Mouse (Mus musculus) cortical plate, adult 2 months (tissue): ENCODE measurements around the gene Fbxw4.

Experiments
- CTCF ChIP-seq: fragments of 200-500 bp; IDR thresholded peaks from 2 replicates; pipeline ENCODE4 v1.5.1; 2011; ENCODE audit warnings: mild to moderate bottlenecking, control low read depth, low read length; ENCODE audit not compliant: insufficient read depth; ENCODE audit errors: extremely low read depth
- POLR2A ChIP-seq: fragments of 200-500 bp; IDR thresholded peaks from 2 replicates; pipeline ENCODE4 v1.6.1; 2011; ENCODE audit warnings: mild to moderate bottlenecking, low read length, control low read depth; ENCODE audit not compliant: insufficient read depth; ENCODE audit errors: extremely low read depth

GRCm38 (mm10) chr19:45535214-45535735 is 124.8 kb downstream of the Fbxw4 start:
- no peak for TF ChIP-seq CTCF
- TF ChIP-seq POLR2A, result no peak
